In genomic region chr3:96596855-96597254, GRCm38 (mm10) we compare ENCODE assay signal across 9 mouse cellular contexts. TPM values are rescaled to one million over a fixed set of nuclear protein-coding genes. Genes with fewer than 3 reads are reported as not detected.
A peak's percentile ranks its signal among the peaks of the same experiment; 100 is the strongest.
DNase-seq lines count a peak whose midpoint lies in the region; ATAC-seq and TF ChIP-seq lines count a peak whose summit lies in the region.
"Had no signal": no experiment of that assay in that cellular context is flagged by ENCODE, and none has a peak within 500 bp of the region (broad histone marks: within the 10 kb centered on the region; RNA-seq: fewer than 3 reads in every experiment).

No protein-coding gene starts in this region.

- no peak for TF ChIP-seq POLR2A in cerebellum, adult 2 months (IDR thresholded peaks at IDR 0.05; ENCODE audit: borderline replicate concordance, insufficient read depth, low read length)

- peak overlapping the region; percentile 54 for H3K4me3 ChIP-seq in kidney, embryonic 15.5 days (replicated peaks)
- peak overlapping the region; percentile 73 for H3K4me3 ChIP-seq in cerebellum, adult 2 months (replicated peaks; ENCODE audit: insufficient read depth, low read depth, low read length)
- peak overlapping the region; percentile 53 for H3K4me3 ChIP-seq in hindbrain, embryonic 13.5 days
- peak overlapping the region; percentile 51 for H3K4me3 ChIP-seq in midbrain, embryonic 15.5 days

- H3K9me3 ChIP-seq in kidney, embryonic 15.5 days (replicated peaks): no peaks in the 10 kb centered on the region
- no peaks in the 10 kb centered on the region for H3K9me3 ChIP-seq in hindbrain, embryonic 13.5 days
- no peaks in the 10 kb centered on the region for H3K9me3 ChIP-seq in midbrain, embryonic 15.5 days

- no peak for ATAC-seq in kidney, embryonic 15.5 days (replicated peaks; ENCODE audit: low FRiP score)
- no peak for ATAC-seq in hindbrain, embryonic 13.5 days (ENCODE audit: low FRiP score)
- no peak for ATAC-seq in midbrain, embryonic 15.5 days (replicated peaks)

- no peak overlapping the region; the same call in 1 of the 2 replicates for H3K27ac ChIP-seq in kidney, embryonic 15.5 days
- H3K27ac ChIP-seq in cerebellum, adult 2 months (ENCODE audit: insufficient read depth, low read length): peak overlapping the region; percentile 99
- H3K27ac ChIP-seq in hindbrain, embryonic 13.5 days: peak overlapping the region; percentile 66
- H3K27ac ChIP-seq in midbrain, embryonic 15.5 days: peak overlapping the region; percentile 53

- H3K27me3 ChIP-seq in kidney, embryonic 15.5 days: peaks cover 42% of the 10 kb centered on the region
- H3K27me3 ChIP-seq in cerebellum, adult 2 months (ENCODE audit: control insufficient read depth, insufficient read depth, low read length): no peaks in the 10 kb centered on the region
- H3K27me3 ChIP-seq in hindbrain, embryonic 13.5 days: peaks cover 13% of the 10 kb centered on the region
- peaks cover 3% of the 10 kb centered on the region; the same call in 1 of the 2 replicates for H3K27me3 ChIP-seq in midbrain, embryonic 15.5 days (replicated peaks)

- no peak for DNase-seq in kidney, postnatal 14 days
- peak; percentile 53 to 58 for DNase-seq in cerebellum, adult 2 months
- no peak for DNase-seq in gastrocnemius, postnatal 10 days
- no peak for DNase-seq in layer of hippocampus, postnatal 25 days (ENCODE audit: extremely low spot score in 1 of 2, low spot score in 1 of 2)
- no peak for DNase-seq in kidney, postnatal 25 days

- no peaks in the 10 kb centered on the region for H3K36me3 ChIP-seq in kidney, embryonic 15.5 days
- H3K36me3 ChIP-seq in hindbrain, embryonic 13.5 days: no peaks in the 10 kb centered on the region
- no peaks in the 10 kb centered on the region for H3K36me3 ChIP-seq in midbrain, embryonic 15.5 days (replicated peaks)

- peak overlapping the region; percentile 83 for H3K4me2 ChIP-seq in kidney, embryonic 15.5 days
- H3K4me2 ChIP-seq in hindbrain, embryonic 13.5 days: peak overlapping the region; percentile 98
- H3K4me2 ChIP-seq in midbrain, embryonic 15.5 days: peak overlapping the region; percentile 95

- peak overlapping the region; percentile 55 for H3K9ac ChIP-seq in kidney, embryonic 15.5 days
- H3K9ac ChIP-seq in hindbrain, embryonic 13.5 days: peak overlapping the region; percentile 85
- H3K9ac ChIP-seq in midbrain, embryonic 15.5 days: peak overlapping the region; percentile 51

- WGBS in kidney, embryonic 15.5 days: under 1% methylated on average over 12 of the region's 12 CpGs
- under 1% methylated on average over 12 of the region's 12 CpGs for WGBS in cerebellum, adult 2 months
- WGBS in hindbrain, embryonic 13.5 days: 2% methylated on average over 12 of the region's 12 CpGs
- 5% methylated on average over 12 of the region's 12 CpGs for WGBS in midbrain, embryonic 15.5 days

- peaks cover 63% of the 10 kb centered on the region for H3K4me1 ChIP-seq in kidney, embryonic 15.5 days
- H3K4me1 ChIP-seq in cerebellum, adult 2 months (ENCODE audit: control insufficient read depth, insufficient read depth, low read length): peaks cover 18% of the 10 kb centered on the region
- peaks cover 69% of the 10 kb centered on the region for H3K4me1 ChIP-seq in hindbrain, embryonic 13.5 days (replicated peaks)
- H3K4me1 ChIP-seq in midbrain, embryonic 15.5 days: peaks cover 69% of the 10 kb centered on the region

- no peak for TF ChIP-seq CTCF in cerebellum, adult 2 months (IDR thresholded peaks at IDR 0.05; ENCODE audit: borderline replicate concordance, insufficient read depth, low read depth, low read length)

RNA-seq across cellular contexts. Expression of gene Ankrd34a, which starts 0.4 kb away (rescaled TPM):
- polyA plus RNA-seq in kidney, embryonic 15.5 days (2015; fragmentation: Nextera tagmentation; extraction: Ambion mirVana): 1.8 and 2.8 TPM in 2 replicates
- polyA plus RNA-seq in cerebellum, adult 2 months (2012; rRNA removed): 53.2 and 58.1 TPM in 2 replicates
- 9.7 and 10.5 TPM in 2 replicates for polyA plus RNA-seq in hindbrain, embryonic 13.5 days (2015; fragmentation: Nextera tagmentation; extraction: Ambion mirVana)
- polyA plus RNA-seq in midbrain, embryonic 15.5 days (2015; fragmentation: Nextera tagmentation; extraction: Ambion mirVana): 15.0 and 16.7 TPM in 2 replicates
- 1 to 10 TPM in 1 of 2 experiments, under 1 TPM in 1; 0.96 to 1.9 TPM for total RNA-seq in gastrocnemius, postnatal 10 days (2021)
- total RNA-seq in layer of hippocampus, postnatal 25 days (2021): 10 to 100 TPM; 50.9 to 62.3 TPM

RNA-seq across cellular contexts. Expression of gene Polr3gl, which starts 2.9 kb away (rescaled TPM):
- 38.1 and 39.8 TPM in 2 replicates for polyA plus RNA-seq in kidney, embryonic 15.5 days (2015; fragmentation: Nextera tagmentation; extraction: Ambion mirVana)
- 53.1 and 55.5 TPM in 2 replicates for polyA plus RNA-seq in cerebellum, adult 2 months (2012; rRNA removed)
- 38.3 and 39.3 TPM in 2 replicates for polyA plus RNA-seq in hindbrain, embryonic 13.5 days (2015; fragmentation: Nextera tagmentation; extraction: Ambion mirVana)
- polyA plus RNA-seq in midbrain, embryonic 15.5 days (2015; fragmentation: Nextera tagmentation; extraction: Ambion mirVana): 35.7 and 36.9 TPM in 2 replicates
- total RNA-seq in gastrocnemius, postnatal 10 days (2021): 10 to 100 TPM; 32.1 to 32.7 TPM
- total RNA-seq in layer of hippocampus, postnatal 25 days (2021): 10 to 100 TPM; 23.8 to 29.7 TPM

RNA-seq across cellular contexts. Expression of gene Lix1l, which starts 4.1 kb away (rescaled TPM):
- 6.5 and 8.0 TPM in 2 replicates for polyA plus RNA-seq in kidney, embryonic 15.5 days (2015; fragmentation: Nextera tagmentation; extraction: Ambion mirVana)
- 23.9 and 24.7 TPM in 2 replicates for polyA plus RNA-seq in cerebellum, adult 2 months (2012; rRNA removed)
- polyA plus RNA-seq in hindbrain, embryonic 13.5 days (2015; fragmentation: Nextera tagmentation; extraction: Ambion mirVana): 6.8 and 7.3 TPM in 2 replicates
- 3.9 and 4.5 TPM in 2 replicates for polyA plus RNA-seq in midbrain, embryonic 15.5 days (2015; fragmentation: Nextera tagmentation; extraction: Ambion mirVana)
- 10 to 100 TPM; 24.1 to 26.9 TPM for total RNA-seq in gastrocnemius, postnatal 10 days (2021)
- total RNA-seq in layer of hippocampus, postnatal 25 days (2021): 10 to 100 TPM; 29.2 to 29.4 TPM

RNA-seq across cellular contexts. Expression of gene Gm16253, which starts 20.1 kb away (rescaled TPM):
- polyA plus RNA-seq in kidney, embryonic 15.5 days (2015; fragmentation: Nextera tagmentation; extraction: Ambion mirVana): 2.1 TPM in 2 replicates
- polyA plus RNA-seq in cerebellum, adult 2 months (2012; rRNA removed): not detected in 2 replicates
- 1.2 and 1.6 TPM in 2 replicates for polyA plus RNA-seq in hindbrain, embryonic 13.5 days (2015; fragmentation: Nextera tagmentation; extraction: Ambion mirVana)
- polyA plus RNA-seq in midbrain, embryonic 15.5 days (2015; fragmentation: Nextera tagmentation; extraction: Ambion mirVana): 1.1 and 2.1 TPM in 2 replicates
- total RNA-seq in gastrocnemius, postnatal 10 days (2021): 1 to 10 TPM in 1 of 2 experiments, under 1 TPM in 1; 0.70 to 1.1 TPM
- total RNA-seq in layer of hippocampus, postnatal 25 days (2021): not detected
- polyA plus RNA-seq: large intestine, adult 2 months had no signal

RNA-seq across cellular contexts. Expression of gene Rbm8a, which starts 32.9 kb away (rescaled TPM):
- 145 and 151 TPM in 2 replicates for polyA plus RNA-seq in kidney, embryonic 15.5 days (2015; fragmentation: Nextera tagmentation; extraction: Ambion mirVana)
- polyA plus RNA-seq in cerebellum, adult 2 months (2012; rRNA removed): 44.6 and 45.4 TPM in 2 replicates
- polyA plus RNA-seq in hindbrain, embryonic 13.5 days (2015; fragmentation: Nextera tagmentation; extraction: Ambion mirVana): 123 and 129 TPM in 2 replicates
- 121 and 127 TPM in 2 replicates for polyA plus RNA-seq in midbrain, embryonic 15.5 days (2015; fragmentation: Nextera tagmentation; extraction: Ambion mirVana)
- 10 to 100 TPM; 57.0 to 65.1 TPM for total RNA-seq in gastrocnemius, postnatal 10 days (2021)
- total RNA-seq in layer of hippocampus, postnatal 25 days (2021): 10 to 100 TPM; 48.4 to 51.7 TPM

Comparison
In these comparisons a context has a peak if more than half of its experiments do, and no peak if none do; other contexts are left out.
1. DNase-seq: peak in cerebellum, adult 2 months (2 of 2); none in kidney, postnatal 14 days (single experiment), gastrocnemius, postnatal 10 days (single experiment), layer of hippocampus, postnatal 25 days (0 of 2) and kidney, postnatal 25 days (0 of 2).
2. Peak in every context shown above with its lines, with median percentiles within 50 percentile points of each other: H3K4me2 ChIP-seq, H3K4me3 ChIP-seq and H3K9ac ChIP-seq.